Mouse (Mus musculus) liver, embryonic 12.5 days (tissue): Measurements from ENCODE around the gene Parp14. TPM values are rescaled to one million over a fixed set of nuclear protein-coding genes. Genes with fewer than 3 reads are reported as not detected.
"Not testable (repeated sequence)": the region's sequence is repeated elsewhere in the genome, so short reads cannot be mapped to it uniquely, and the experiment has no call there.

Experiments used
- ATAC-seq: fragments of 200-750 bp; cut with Nextera tagmentation; 2 replicates; pipeline ENCODE4 v1.8.0; 2017; ENCODE audit warnings: moderate number of reproducible peaks, mild to moderate bottlenecking, moderate library complexity
- H3K27ac ChIP-seq: fragments of 300-500 bp; sonication (generic); 2 replicates; pipeline ENCODE4 v1.5.1; 2016; ENCODE audit warnings: mild to moderate bottlenecking
- H3K27me3 ChIP-seq: fragments of 300-500 bp; sonication (generic); replicated peaks from 2 replicates; pipeline ENCODE4 v1.6.1; 2016; ENCODE audit warnings: mild to moderate bottlenecking, moderate library complexity
- H3K36me3 ChIP-seq: fragments of 300-500 bp; sonication (generic); 2 replicates; pipeline ENCODE4 v1.6.1; 2016; ENCODE audit warnings: mild to moderate bottlenecking, moderate library complexity
- H3K4me1 ChIP-seq: fragments of 300-500 bp; sonication (generic); 2 replicates; pipeline ENCODE4 v1.6.1; 2016
- H3K4me2 ChIP-seq: fragments of 300-500 bp; sonication (generic); 2 replicates; pipeline ENCODE4 v1.6.1; 2016; ENCODE audit warnings: mild to moderate bottlenecking, moderate library complexity
- H3K4me3 ChIP-seq: fragments of 300-500 bp; sonication (generic); 2 replicates; pipeline ENCODE4 v1.5.1; 2016; ENCODE audit warnings: mild to moderate bottlenecking, moderate library complexity
- H3K9ac ChIP-seq: fragments of 300-500 bp; sonication (generic); 2 replicates; pipeline ENCODE4 v1.6.1; 2016; ENCODE audit warnings: mild to moderate bottlenecking, moderate library complexity
- H3K9me3 ChIP-seq: fragments of 300-500 bp; sonication (generic); replicated peaks from 2 replicates; pipeline ENCODE4 v1.6.1; 2016; ENCODE audit warnings: mild to moderate bottlenecking, moderate library complexity
- WGBS: fragments of 180-500 bp; shearing (Covaris S2); methylation state at CpG from one replicate; pipeline ENCODE4 v1.1.7; 2016; ENCODE audit not compliant: insufficient replicate concordance; 5-methylcytosine and 5-hydroxymethylcytosine counted together
- polyA plus RNA-seq: library from polyadenylated mRNA; unstranded; fragments of >200 nt; fragmentation: Nextera tagmentation; extraction: Ambion mirVana; gene quantifications from 2 replicates; pipeline ENCODE4 v1.2.1, GENCODE M21; 2016

Parp14 gene
- polyA plus RNA-seq, 1 experiment from 2014 or later: 1.2 TPM

GRCm38 (mm10) chr16:35903014-35903640 lies 31.8 kb upstream of the Parp14 start:
- H3K36me3 ChIP-seq: no peaks in the 10 kb centered on the region
- no peak overlapping the region for H3K27ac ChIP-seq
- H3K4me2 ChIP-seq: no peak overlapping the region
- ATAC-seq: no peak
- peaks cover 19% of the 10 kb centered on the region for H3K4me1 ChIP-seq
- no peaks in the 10 kb centered on the region for H3K27me3 ChIP-seq
- WGBS: 59% methylated on average over 6 of the region's 6 CpGs
- no peaks in the 10 kb centered on the region; the same call in 1 of the 2 replicates for H3K9me3 ChIP-seq
- no peak overlapping the region for H3K9ac ChIP-seq
- H3K4me3 ChIP-seq: no peak overlapping the region

GRCm38 (mm10) chr16:35900541-35900940 lies 29.2 kb upstream of the Parp14 start:
- 65% methylated on average over 3 of the region's 3 CpGs for WGBS
- no peak overlapping the region for H3K4me2 ChIP-seq
- ATAC-seq: no peak
- H3K4me1 ChIP-seq: peaks cover 14% of the 10 kb centered on the region
- no peak overlapping the region for H3K4me3 ChIP-seq
- H3K27ac ChIP-seq: no peak overlapping the region
- H3K36me3 ChIP-seq: no peaks in the 10 kb centered on the region
- no peaks in the 10 kb centered on the region; the same call in 1 of the 2 replicates for H3K9me3 ChIP-seq
- no peaks in the 10 kb centered on the region for H3K27me3 ChIP-seq
- no peak overlapping the region for H3K9ac ChIP-seq

- Histone ChIP-seq H3K4me3 (no peak overlapping the region), H3K4me1 (no peaks in the 10 kb centered on the region), H3K4me2 (no peak overlapping the region), H3K27me3 (0 out of 2 replicates have a peak, but pooled peaks cover 8% of the 10 kb centered on the region), H3K9me3 (no peaks in the 10 kb centered on the region), H3K27ac (no peak overlapping the region), H3K36me3 (no peaks in the 10 kb centered on the region), H3K9ac (no peak overlapping the region)
- no peak for ATAC-seq
- 51% methylated on average over 6 of the region's 6 CpGs for WGBS
Measured at GRCm38 (mm10) chr16:35894997-35895396, 23.7 kb upstream of the Parp14 start.

GRCm38 (mm10) chr16:35891603-35892002 lies 20.3 kb upstream of the Parp14 start:
- WGBS: 61% methylated on average over 5 of the region's 5 CpGs
- not testable (repeated sequence) for H3K27me3 ChIP-seq, H3K4me2 ChIP-seq, H3K36me3 ChIP-seq, ATAC-seq, H3K4me1 ChIP-seq, H3K9ac ChIP-seq, H3K9me3 ChIP-seq, H3K4me3 ChIP-seq, H3K27ac ChIP-seq

- Histone ChIP-seq H3K36me3 (no peaks in the 10 kb centered on the region), H3K27me3 (0 out of 2 replicates have a peak, but pooled peaks cover 8% of the 10 kb centered on the region), H3K4me3 (no peak overlapping the region), H3K4me2 (no peak overlapping the region), H3K27ac (no peak overlapping the region), H3K9me3 (no peaks in the 10 kb centered on the region), H3K9ac (no peak overlapping the region), H3K4me1 (no peaks in the 10 kb centered on the region)
- WGBS: 61% methylated on average over 3 of the region's 3 CpGs
- no peak for ATAC-seq
Measured at GRCm38 (mm10) chr16:35890645-35891044, 19.3 kb upstream of the Parp14 start.

GRCm38 (mm10) chr16:35888910-35889309 lies 17.6 kb upstream of the Parp14 start:
- WGBS: 72% methylated on average over 5 of the region's 5 CpGs
- no peaks in the 10 kb centered on the region for H3K9me3 ChIP-seq
- H3K4me2 ChIP-seq: no peak overlapping the region

GRCm38 (mm10) chr16:35888174-35888573 lies 16.8 kb upstream of the Parp14 start:
- H3K4me2 ChIP-seq: no peak overlapping the region
- no peak overlapping the region for H3K27ac ChIP-seq
- no peak overlapping the region for H3K9ac ChIP-seq
- no peak overlapping the region for H3K4me3 ChIP-seq
- H3K27me3 ChIP-seq: 0 out of 2 replicates have a peak, but pooled peaks cover 8% of the 10 kb centered on the region
- H3K36me3 ChIP-seq: no peaks in the 10 kb centered on the region
- 70% methylated on average over 7 of the region's 7 CpGs for WGBS
- ATAC-seq: no peak
- H3K4me1 ChIP-seq: no peaks in the 10 kb centered on the region
- no peaks in the 10 kb centered on the region for H3K9me3 ChIP-seq

More at GRCm38 (mm10) chr16:35888910-35889309, 17.6 kb upstream of the Parp14 start:
- Histone ChIP-seq H3K27me3 (0 out of 2 replicates have a peak, but pooled peaks cover 8% of the 10 kb centered on the region), H3K36me3 (no peaks in the 10 kb centered on the region), H3K4me1 (no peaks in the 10 kb centered on the region), H3K4me3 (no peak overlapping the region), H3K27ac (no peak overlapping the region), H3K9ac (no peak overlapping the region)
- no peak for ATAC-seq

GRCm38 (mm10) chr16:35874416-35874815 lies 3.1 kb upstream of the Parp14 start:
- Histone ChIP-seq H3K27me3 (peaks cover 37% of the 10 kb centered on the region), H3K4me3 (no peak overlapping the region), H3K4me2 (no peak overlapping the region), H3K27ac (no peak overlapping the region), H3K36me3 (no peaks in the 10 kb centered on the region), H3K9me3 (no peaks in the 10 kb centered on the region), H3K4me1 (peaks cover 25% of the 10 kb centered on the region), H3K9ac (no peak overlapping the region)
- ATAC-seq: no peak
- 16% methylated on average over 3 of the region's 3 CpGs for WGBS

- ATAC-seq: no peak
- no peak overlapping the region for H3K27ac ChIP-seq
- H3K27me3 ChIP-seq: peaks cover 51% of the 10 kb centered on the region
- H3K9ac ChIP-seq: no peak overlapping the region
- peak overlapping the region; percentile 79 for H3K4me2 ChIP-seq
- H3K9me3 ChIP-seq: no peaks in the 10 kb centered on the region
- peaks cover 30% of the 10 kb centered on the region for H3K4me1 ChIP-seq
- H3K36me3 ChIP-seq: no peaks in the 10 kb centered on the region
- H3K4me3 ChIP-seq: peak overlapping the region; percentile 71; the same call in 1 of the 2 replicates
- 23% methylated on average over 14 of the region's 14 CpGs for WGBS
Measured at GRCm38 (mm10) chr16:35872410-35873006, 1.2 kb upstream of the Parp14 start.

- Histone ChIP-seq H3K4me1 (peaks cover 30% of the 10 kb centered on the region), H3K4me2 (peak overlapping the region; percentile 79), H3K36me3 (no peaks in the 10 kb centered on the region), H3K9ac (peak overlapping the region; percentile 74; the same call in 1 of the 2 replicates), H3K4me3 (peak overlapping the region; percentile 71), H3K27me3 (peaks cover 51% of the 10 kb centered on the region), H3K27ac (no peak overlapping the region), H3K9me3 (no peaks in the 10 kb centered on the region)
- WGBS: 15% methylated on average over 12 of the region's 12 CpGs
- ATAC-seq: peak; percentile 24
Measured at GRCm38 (mm10) chr16:35871898-35872297, 554 bp upstream of the Parp14 start.

- Histone ChIP-seq H3K27me3 (peaks cover 51% of the 10 kb centered on the region), H3K9ac (peak overlapping the region; percentile 74), H3K9me3 (no peaks in the 10 kb centered on the region), H3K36me3 (no peaks in the 10 kb centered on the region), H3K4me1 (peaks cover 30% of the 10 kb centered on the region), H3K27ac (no peak overlapping the region), H3K4me3 (peak overlapping the region; percentile 71), H3K4me2 (peak overlapping the region; percentile 79)
- no peak for ATAC-seq
- WGBS: 3% methylated on average over 12 of the region's 12 CpGs
Measured at GRCm38 (mm10) chr16:35870581-35871047, 730 bp downstream of the Parp14 start.

GRCm38 (mm10) chr16:35869656-35870055 lies 1.7 kb downstream of the Parp14 start:
- ATAC-seq: no peak
- H3K4me1 ChIP-seq: peaks cover 30% of the 10 kb centered on the region

More at GRCm38 (mm10) chr16:35869656-35870055, 1.7 kb downstream of the Parp14 start:
- H3K36me3 ChIP-seq: no peaks in the 10 kb centered on the region
- H3K4me2 ChIP-seq: peak overlapping the region; percentile 42
- H3K27me3 ChIP-seq: peaks cover 54% of the 10 kb centered on the region
- no peak overlapping the region for H3K9ac ChIP-seq
- no peak overlapping the region for H3K4me3 ChIP-seq
- H3K9me3 ChIP-seq: no peaks in the 10 kb centered on the region
- H3K27ac ChIP-seq: no peak overlapping the region
- WGBS: 59% methylated on average over 6 of the region's 6 CpGs
